Mouse (Mus musculus): ENCODE data around the gene Farsb. TPM values are rescaled to one million over a fixed set of nuclear protein-coding genes. Genes with fewer than 3 reads are reported as not detected.

The Farsb gene
- polyA plus RNA-seq, 1 experiment from 2014 or later = 156 TPM

- Histone ChIP-seq H3K27ac (replicated peaks) (no peak overlapping the region), H3K4me1 (replicated peaks) (peaks cover 11% of the 10 kb centered on the region), H3K9ac (no peak overlapping the region), H3K27me3 (no peaks in the 10 kb centered on the region), H3K9me3 (peaks cover 10% of the 10 kb centered on the region; the same call in 1 of the 2 replicates), H3K36me3 (no peaks in the 10 kb centered on the region), H3K4me3 (no peak overlapping the region), H3K4me2 (no peak overlapping the region)
- WGBS = 86% methylated on average over 2 of the region's 2 CpGs
- ATAC-seq (ENCODE audit: low read depth) = no peak
Observed at GRCm38 (mm10) chr1:78371569-78372236, 117.0 kb downstream of the Farsb start.

GRCm38 (mm10) chr1:78370121-78370520 is 118.6 kb downstream of the Farsb start:
- no peak overlapping the region for H3K4me3 ChIP-seq
- peaks cover 12% of the 10 kb centered on the region for H3K4me1 ChIP-seq (replicated peaks)
- H3K9ac ChIP-seq = no peak overlapping the region
- ATAC-seq (ENCODE audit: low read depth) = no peak
- H3K27ac ChIP-seq (replicated peaks) = no peak overlapping the region
- no peak overlapping the region for H3K4me2 ChIP-seq
- H3K9me3 ChIP-seq = peaks cover 10% of the 10 kb centered on the region; the same call in 1 of the 2 replicates
- H3K36me3 ChIP-seq = no peaks in the 10 kb centered on the region
- WGBS = 58% methylated on average over 6 of the region's 6 CpGs
- H3K27me3 ChIP-seq = no peaks in the 10 kb centered on the region; the same call in 1 of the 2 replicates

Other genes starting within 250 kb of the Farsb start
- 2.0 and 2.3 TPM in 2 replicates for gene Sgpp2, start 178.6 kb downstream of the Farsb start, polyA plus RNA-seq (2015; fragmentation: Nextera tagmentation; extraction: Ambion mirVana)
- 1.0 TPM in 1 of 2 replicates, not detected in the other for gene Mogat1, start 22.1 kb upstream of the Farsb start, polyA plus RNA-seq (2015; fragmentation: Nextera tagmentation; extraction: Ambion mirVana)
- gene BC035947, start 23.3 kb upstream of the Farsb start, polyA plus RNA-seq (2015; fragmentation: Nextera tagmentation; extraction: Ambion mirVana) = 0.53 and 0.84 TPM in 2 replicates
- gene Acsl3, start 168.9 kb upstream of the Farsb start, polyA plus RNA-seq (2015; fragmentation: Nextera tagmentation; extraction: Ambion mirVana) = 70.2 and 94.7 TPM in 2 replicates
- gene Utp14b, start 169.1 kb upstream of the Farsb start, polyA plus RNA-seq (2015; fragmentation: Nextera tagmentation; extraction: Ambion mirVana) = 2.0 and 2.2 TPM in 2 replicates

Data from neural tube, embryonic 13.5 days (tissue).